Mouse (Mus musculus) ES-Bruce4 (cell line): ENCODE data around the gene Mrgprb5. TPM values are rescaled to one million over a fixed set of nuclear protein-coding genes. Genes with fewer than 3 reads are reported as not detected.
"Not testable (repeated sequence)": the region's sequence is repeated elsewhere in the genome, so short reads cannot be mapped to it uniquely, and the experiment has no call there.

Source experiments
- H3K27ac ChIP-seq: 2 replicates; pipeline ENCODE4 v1.5.1; 2012; ENCODE audit warnings: low read length, inconsistent platforms; ENCODE audit not compliant: insufficient read depth
- H3K27me3 ChIP-seq: 2 replicates; pipeline ENCODE4 v1.6.1; 2012; ENCODE audit warnings: mild to moderate bottlenecking, low read length, inconsistent platforms; ENCODE audit not compliant: control insufficient read depth, poor library complexity, insufficient read depth, severe bottlenecking
- H3K36me3 ChIP-seq: 2 replicates; pipeline ENCODE4 v1.6.1; 2012; ENCODE audit warnings: inconsistent platforms, mild to moderate bottlenecking, low read length, moderate library complexity; ENCODE audit not compliant: control insufficient read depth, poor library complexity, insufficient read depth, severe bottlenecking
- H3K4me1 ChIP-seq: one replicate; pipeline ENCODE4 v1.8.1; 2011; ENCODE audit warnings: low read length; ENCODE audit not compliant: control insufficient read depth, insufficient read depth
- H3K4me3 ChIP-seq: 2 replicates; pipeline ENCODE4 v1.5.1; 2011; ENCODE audit warnings: low read depth, mild to moderate bottlenecking, low read length
- H3K9ac ChIP-seq: 2 replicates; pipeline ENCODE4 v1.6.1; 2012; ENCODE audit warnings: low read depth, mild to moderate bottlenecking, inconsistent platforms; ENCODE audit not compliant: poor library complexity, severe bottlenecking
- H3K9me3 ChIP-seq: replicated peaks from 2 replicates; pipeline ENCODE4 v1.6.1; 2012; ENCODE audit warnings: mild to moderate bottlenecking, low read length, inconsistent platforms; ENCODE audit not compliant: control insufficient read depth, poor library complexity, insufficient read depth, severe bottlenecking
- CTCF ChIP-seq: IDR thresholded peaks from one replicate; pipeline ENCODE4 v1.8.1; 2011; ENCODE audit warnings: low read depth, low read length
- EP300 ChIP-seq: IDR thresholded peaks from 2 replicates; pipeline ENCODE4 v1.6.1; 2011; ENCODE audit warnings: low read depth, low read length; ENCODE audit not compliant: insufficient read depth
- POLR2A ChIP-seq: IDR thresholded peaks from one replicate; pipeline ENCODE4 v1.8.1; 2011; ENCODE audit warnings: low read length; ENCODE audit not compliant: insufficient read depth
- polyA plus RNA-seq: library from polyadenylated mRNA; stranded (reverse); fragments of >200 nt; gene quantifications from 2 replicates; pipeline ENCODE4 v1.2.4, GENCODE M21; 2011; ENCODE audit warnings: low read depth; ENCODE audit not compliant: missing spikeins, insufficient read depth, insufficient read length

Gene Mrgprb5
- not detected in 2 replicates for polyA plus RNA-seq

GRCm38 (mm10) chr7:48168919-48169318 lies at the start of gene Mrgprb5:
TSS of gene Mrgprb5 (minus strand) at chr7:48169019.
- Histone ChIP-seq H3K27ac (no peak within 1 kb of the TSS), H3K4me1 (no peaks in the 10 kb centered on the region), H3K27me3 (no peaks in the 10 kb centered on the region), H3K36me3 (no peaks in the 10 kb centered on the region), H3K9me3 (no peaks in the 10 kb centered on the region), H3K4me3 (no peak within 1 kb of the TSS), H3K9ac (no peak within 1 kb of the TSS)
- TF ChIP-seq POLR2A = no peak
- no peak for TF ChIP-seq EP300
- no peak for TF ChIP-seq CTCF

GRCm38 (mm10) chr7:48199188-48199587 lies 30.4 kb upstream of the Mrgprb5 start, which contains the start of gene Mrgprb4:
TSS of gene Mrgprb4 (minus strand) at chr7:48199288.
- Histone ChIP-seq H3K4me1 (no peaks in the 10 kb centered on the region), H3K9me3 (no peaks in the 10 kb centered on the region), H3K27me3 (no peaks in the 10 kb centered on the region), H3K4me3 (no peak within 1 kb of the TSS), H3K27ac (no peak within 1 kb of the TSS), H3K9ac (no peak within 1 kb of the TSS), H3K36me3 (no peaks in the 10 kb centered on the region)
- TF ChIP-seq POLR2A (no peak), EP300 (no peak), CTCF (no peak)

- no peaks in the 10 kb centered on the region for H3K36me3 ChIP-seq
- no peak overlapping the region for H3K27ac ChIP-seq
- H3K9me3 ChIP-seq = no peaks in the 10 kb centered on the region
- H3K4me1 ChIP-seq = no peaks in the 10 kb centered on the region
- H3K9ac ChIP-seq = no peak overlapping the region
- H3K27me3 ChIP-seq = no peaks in the 10 kb centered on the region
- TF ChIP-seq EP300 (no peak), CTCF (no peak), POLR2A (no peak)
- no peak overlapping the region for H3K4me3 ChIP-seq
Observed at GRCm38 (mm10) chr7:48167471-48167870, 1.3 kb downstream of the Mrgprb5 start.

- H3K27ac ChIP-seq = no peak overlapping the region
- peak overlapping the region; percentile 77 for H3K9ac ChIP-seq
- no peaks in the 10 kb centered on the region for H3K4me1 ChIP-seq
- no peaks in the 10 kb centered on the region for H3K36me3 ChIP-seq
- TF ChIP-seq CTCF = no peak
- no peak for TF ChIP-seq POLR2A
- no peak for TF ChIP-seq EP300
- no peaks in the 10 kb centered on the region; the same call in 1 of the 2 replicates for H3K27me3 ChIP-seq
- H3K4me3 ChIP-seq = peak overlapping the region; percentile 93
- 0 out of 2 replicates have a peak, but pooled peaks cover 2% of the 10 kb centered on the region for H3K9me3 ChIP-seq
Observed at GRCm38 (mm10) chr7:48138248-48138702, 30.5 kb downstream of the Mrgprb5 start.

GRCm38 (mm10) chr7:48137216-48138077 lies 31.4 kb downstream of the Mrgprb5 start:
- Histone ChIP-seq H3K27me3 (no peaks in the 10 kb centered on the region; the same call in 1 of the 2 replicates), H3K36me3 (no peaks in the 10 kb centered on the region), H3K4me1 (no peaks in the 10 kb centered on the region), H3K9ac (peak overlapping the region; percentile 77), H3K27ac (no peak overlapping the region), H3K9me3 (0 out of 2 replicates have a peak, but pooled peaks cover 2% of the 10 kb centered on the region), H3K4me3 (peak overlapping the region; percentile 93)
- TF ChIP-seq EP300 (no peak), POLR2A (no peak), CTCF (no peak)

DNA sequence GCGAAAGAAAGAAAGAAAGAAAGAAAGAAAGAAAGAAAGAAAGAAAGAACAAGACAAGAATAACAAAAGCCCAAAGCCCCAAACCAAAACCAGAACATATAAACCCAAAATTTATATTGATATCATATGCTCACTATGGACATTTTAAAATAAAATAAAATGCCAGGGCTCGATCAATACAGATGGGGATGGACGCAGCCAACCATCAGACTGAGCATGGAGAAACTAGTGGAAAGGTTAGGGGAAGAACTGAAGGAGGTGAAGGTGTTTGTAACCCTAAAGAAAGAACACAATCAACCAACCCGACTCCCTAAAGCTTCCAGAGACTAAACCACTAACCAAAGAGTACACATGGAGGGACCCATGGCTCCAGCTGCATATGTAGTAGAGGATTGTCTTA lies 36.1 kb downstream of the Mrgprb5 start:
- Histone ChIP-seq H3K9ac (no peak overlapping the region), H3K4me1 (no peaks in the 10 kb centered on the region), H3K36me3 (no peaks in the 10 kb centered on the region), H3K27me3 (no peaks in the 10 kb centered on the region), H3K4me3 (no peak overlapping the region), H3K27ac (no peak overlapping the region), H3K9me3 (no peaks in the 10 kb centered on the region)
- TF ChIP-seq POLR2A (no peak), EP300 (no peak), CTCF (no peak)

DNA sequence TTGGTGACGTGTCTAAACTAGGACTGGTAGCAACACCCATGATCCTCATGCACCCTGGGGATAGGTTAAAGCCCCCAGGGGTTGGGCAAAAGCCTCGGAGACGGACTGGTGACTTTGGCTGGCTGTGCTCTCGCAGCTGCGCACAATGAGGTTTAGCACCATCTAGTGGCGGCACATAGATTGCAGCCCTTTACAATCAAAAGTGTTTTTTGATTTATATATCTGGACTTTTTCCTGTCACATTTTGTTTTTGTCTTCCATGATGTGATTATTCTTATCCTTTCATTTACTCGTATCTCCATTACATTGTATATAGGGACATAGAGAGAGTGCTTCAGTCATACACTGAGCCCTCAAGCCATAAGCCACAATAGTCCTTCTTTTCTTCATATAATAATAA lies 36.6 kb downstream of the Mrgprb5 start:
- H3K4me3 ChIP-seq, H3K27me3 ChIP-seq, H3K27ac ChIP-seq, H3K4me1 ChIP-seq, H3K36me3 ChIP-seq, H3K9me3 ChIP-seq: not testable (repeated sequence)
- H3K9ac ChIP-seq = peak overlapping the region; percentile 64

DNA sequence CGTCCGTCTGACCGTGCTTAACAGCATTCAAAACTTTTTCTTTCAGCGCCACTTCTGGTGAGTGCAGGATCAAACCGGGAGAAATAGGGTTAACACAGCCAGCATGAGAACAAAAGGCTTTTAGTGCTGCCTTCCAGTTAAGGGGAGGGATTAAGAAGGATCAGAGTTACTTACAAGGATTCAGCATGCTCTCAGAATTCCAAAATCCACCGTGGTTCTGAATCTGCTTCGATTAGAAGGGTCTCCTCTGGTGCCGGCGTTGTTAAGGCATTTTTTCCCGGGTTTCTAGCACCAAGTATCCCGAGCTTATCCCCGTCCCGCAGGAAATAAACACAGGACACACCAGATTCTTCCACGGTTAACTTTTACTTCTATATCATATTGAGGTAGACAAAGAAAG lies 37.0 kb downstream of the Mrgprb5 start:
- not testable (repeated sequence) for H3K36me3 ChIP-seq, H3K4me1 ChIP-seq, H3K27ac ChIP-seq, H3K27me3 ChIP-seq, H3K9me3 ChIP-seq
- peak overlapping the region; percentile 84 for H3K4me3 ChIP-seq
- peak overlapping the region; percentile 64 for H3K9ac ChIP-seq
